Mouse (Mus musculus) mouse embryonic stem cell (cell line): Measurements from ENCODE around the gene Gm17428.
"Not testable (repeated sequence)": the region's sequence is repeated elsewhere in the genome, so short reads cannot be mapped to it uniquely, and the experiment has no call there.

Experiments used
- in situ Hi-C, 2 experiments: fragments of 300-500 bp; cut with MboI; formaldehyde crosslinking; loops; 1 replicate in 1 of 2; 3 replicates in 1 of 2; pipeline ENCODE4 v1.14.3; 2019 to 2020; ENCODE audit warnings: low sequenced_read_pairs in 2 of 2, low pct_unique_long_range_greater_than_20kb in 1 of 2, mixed read lengths in 1 of 2; ENCODE audit not compliant: unreplicated experiment in 1 of 2

Gene Gm17428

GRCm38 (mm10) chr14:54947008-54947407, 29.7 kb upstream of the Gm17428 start:
- in situ Hi-C loops: not testable (repeated sequence)

DNA sequence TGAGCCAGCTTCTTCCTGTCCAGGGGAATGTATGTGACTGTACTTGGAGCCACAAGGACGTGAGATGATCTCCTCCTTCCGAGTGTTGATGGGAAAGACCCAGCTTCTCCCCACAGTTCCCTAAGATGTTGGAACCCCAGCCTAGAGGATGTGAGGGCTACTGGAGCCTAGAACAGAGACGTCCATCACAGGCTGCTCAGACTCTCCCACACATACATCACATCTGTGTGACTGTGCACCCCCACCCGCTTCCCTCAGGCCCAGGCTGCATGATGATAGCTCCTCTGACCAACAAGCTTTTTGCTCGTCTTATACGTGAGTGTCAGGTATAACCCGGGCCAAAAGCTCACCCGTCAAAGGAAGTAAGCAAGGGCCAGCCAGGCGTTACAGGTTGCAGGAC, 28.0 kb upstream of the Gm17428 start:
- in situ Hi-C loops: no loop called here

DNA sequence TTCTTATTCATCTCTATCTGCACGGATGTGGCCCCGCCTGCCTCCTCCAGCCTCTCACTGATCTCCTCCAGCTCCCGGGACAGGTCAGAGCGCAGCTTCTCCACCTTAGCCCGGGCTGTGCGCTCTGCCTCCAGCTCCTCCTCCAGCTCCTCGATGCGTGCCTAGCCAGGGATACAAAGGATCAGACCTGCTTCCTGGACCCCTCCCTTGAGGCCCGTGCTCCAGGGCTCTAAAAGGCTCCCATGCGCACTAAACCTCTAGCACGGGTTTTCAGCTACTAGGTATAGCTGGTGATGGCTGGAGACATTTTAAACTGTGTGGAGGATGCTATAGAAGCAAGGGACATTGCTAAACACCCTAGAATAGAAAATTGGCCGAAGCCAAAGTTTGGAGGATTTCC, 26.2 kb upstream of the Gm17428 start:
- in situ Hi-C loops: no loop called here

- in situ Hi-C loops: no loop called here
Measured at GRCm38 (mm10) chr14:54951587-54951986, 25.1 kb upstream of the Gm17428 start.

- in situ Hi-C loops: no loop called here
Measured at GRCm38 (mm10) chr14:54953664-54954206, 23.0 kb upstream of the Gm17428 start.

GRCm38 (mm10) chr14:54954474-54954873, 22.3 kb upstream of the Gm17428 start:
- in situ Hi-C loops: no loop called here

GRCm38 (mm10) chr14:54955481-54955880, 21.3 kb upstream of the Gm17428 start:
- in situ Hi-C loops: no loop called here

DNA sequence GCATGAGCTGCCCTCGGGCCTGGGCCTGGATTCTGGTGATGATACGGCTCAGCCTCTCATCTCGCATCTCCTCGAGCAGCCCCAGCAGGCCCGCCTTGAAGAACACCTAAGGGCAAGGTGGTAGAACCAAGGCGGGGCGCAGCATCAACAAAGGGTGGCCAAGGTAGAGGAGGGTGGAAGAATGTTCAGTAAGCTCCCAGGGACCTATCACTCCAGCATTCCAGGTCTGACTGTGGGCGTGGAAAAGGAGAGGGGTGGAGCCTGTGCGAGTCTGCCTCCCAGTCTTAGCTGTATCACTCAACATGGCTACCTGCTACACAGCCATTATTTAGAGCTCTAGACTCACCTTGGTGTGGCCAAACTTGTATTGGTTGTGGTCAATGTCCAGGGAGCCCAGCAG, 20.2 kb upstream of the Gm17428 start:
- in situ Hi-C loops: no loop called here

GRCm38 (mm10) chr14:54958503-54958902, 18.2 kb upstream of the Gm17428 start:
- in situ Hi-C loops: no loop called here

GRCm38 (mm10) chr14:54959197-54959596, 17.5 kb upstream of the Gm17428 start:
- in situ Hi-C loops: no loop called here

DNA sequence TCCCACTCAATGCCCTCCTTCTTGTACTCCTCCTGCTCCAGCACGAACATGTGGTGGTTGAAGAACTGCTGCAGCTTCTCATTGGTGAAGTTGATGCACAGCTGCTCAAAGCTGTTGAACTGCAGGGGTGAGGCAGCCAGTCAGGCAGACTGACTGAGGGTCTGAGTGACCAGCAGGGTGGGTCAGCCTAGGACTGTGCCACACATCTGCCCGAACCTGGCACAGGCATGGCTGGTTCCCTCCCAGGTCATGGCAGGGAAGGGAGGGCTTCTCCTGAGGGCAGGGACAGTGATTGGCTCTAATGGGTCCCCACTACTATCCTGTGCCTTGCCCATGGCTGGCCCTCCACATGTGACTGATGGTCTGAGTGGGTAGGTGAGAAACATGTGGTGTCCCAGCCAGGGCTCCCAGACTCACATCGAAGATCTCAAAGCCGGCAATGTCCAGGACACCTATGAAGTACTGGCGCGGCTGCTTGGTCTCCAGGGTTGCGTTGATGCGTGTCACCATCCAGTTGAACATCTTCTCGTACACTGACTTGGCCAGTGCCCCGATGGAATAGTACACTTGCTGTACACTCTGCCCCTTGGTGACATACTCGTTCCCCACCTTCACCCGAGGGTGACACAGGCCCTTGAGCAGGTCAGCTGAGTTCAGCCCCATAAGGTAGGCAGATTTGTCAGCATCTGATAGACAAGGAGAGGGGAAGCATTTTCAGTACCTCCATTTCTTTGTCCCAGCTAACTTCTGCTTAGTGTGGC, 16.7 kb upstream of the Gm17428 start:
- in situ Hi-C loops: not testable (repeated sequence)

GRCm38 (mm10) chr14:54960769-54961168, 16.0 kb upstream of the Gm17428 start:
- in situ Hi-C loops: no loop called here

- in situ Hi-C loops: no loop called here
Measured at GRCm38 (mm10) chr14:54961487-54961886, 15.2 kb upstream of the Gm17428 start.

DNA sequence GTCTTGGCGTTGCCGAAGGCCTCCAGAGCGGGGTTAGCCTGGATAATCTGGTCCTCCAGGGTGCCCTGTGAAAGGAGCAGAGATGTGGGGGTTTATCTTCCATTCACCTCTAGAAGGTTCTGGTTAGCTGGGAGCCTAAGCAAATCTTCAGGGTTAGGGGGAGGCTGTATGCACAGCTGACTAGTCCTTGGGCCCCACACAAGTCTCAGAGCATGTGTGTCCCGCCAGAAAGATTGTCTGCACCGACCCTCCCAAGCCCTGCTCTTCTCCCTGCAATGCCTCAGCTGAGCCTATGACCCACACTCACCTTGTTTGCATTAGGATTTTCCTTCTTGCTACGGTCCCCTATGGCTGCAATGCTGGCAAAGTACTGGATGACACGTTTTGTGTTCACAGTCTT, 14.0 kb upstream of the Gm17428 start:
- in situ Hi-C loops: no loop called here

- in situ Hi-C loops: no loop called here
Measured at GRCm38 (mm10) chr14:54963727-54964126, 13.0 kb upstream of the Gm17428 start.

GRCm38 (mm10) chr14:54965044-54965443, 11.7 kb upstream of the Gm17428 start:
- in situ Hi-C loops: no loop called here

- in situ Hi-C loops: no loop called here
Measured at GRCm38 (mm10) chr14:54965631-54966030, 11.1 kb upstream of the Gm17428 start.

- in situ Hi-C loops: no loop called here
Measured at GRCm38 (mm10) chr14:54966320-54966977, 10.3 kb upstream of the Gm17428 start, which contains the start of gene Myh6. Gene Myh6, minus strand, starts transcription at chr14:54966927.

DNA sequence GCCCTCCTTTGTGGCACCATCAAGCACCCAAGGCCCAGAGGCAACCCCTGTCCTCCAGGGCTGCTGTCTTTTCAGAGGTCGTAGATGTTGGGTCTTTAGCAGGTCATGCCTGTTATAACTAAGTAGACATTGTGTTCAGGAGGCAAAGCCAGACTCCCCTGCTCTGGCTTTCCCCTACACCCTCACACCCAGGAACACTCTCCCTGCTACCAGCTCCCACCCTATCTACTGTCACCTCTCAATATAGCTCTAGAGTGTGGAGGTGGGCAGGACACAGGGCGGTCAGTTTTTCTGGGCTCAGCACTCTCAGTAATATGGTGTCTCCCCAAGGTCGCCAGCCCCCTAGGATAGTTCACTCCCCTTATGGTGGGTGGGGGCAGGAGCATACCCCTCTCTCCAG, 8.9 kb upstream of the Gm17428 start:
- in situ Hi-C loops: no loop called here

GRCm38 (mm10) chr14:54968344-54968743, 8.4 kb upstream of the Gm17428 start:
- in situ Hi-C loops: no loop called here
